Mouse (Mus musculus) heart, adult 8-10 months (tissue): ENCODE measurements around the gene Sdc1. TPM values are rescaled to one million over a fixed set of nuclear protein-coding genes. Genes with fewer than 3 reads are reported as not detected.

Experiments
- DNase-seq: peaks from one replicate; pipeline ENCODE4 v3.0.0; 2022; ENCODE audit warnings: low spot score
- total RNA-seq, 4 experiments: library from RNA; stranded (reverse); gene quantifications; 2 replicates each; pipeline ENCODE4 v1.2.4; 2022

The Sdc1 gene
- total RNA-seq, 4 experiments from 2014 or later, result 5.8 to 8.6 (median 7.3) TPM

- peak; percentile 59 for DNase-seq
These were observed 10.7 kb downstream of the Sdc1 start for GRCm38 (mm10) chr12:8781681-8782378.

- DNase-seq, result no peak
These were observed 11.4 kb downstream of the Sdc1 start for GRCm38 (mm10) chr12:8782565-8782964.

GRCm38 (mm10) chr12:8784189-8784588 is 13.1 kb downstream of the Sdc1 start:
- no peak for DNase-seq

GRCm38 (mm10) chr12:8786476-8786875 is 15.4 kb downstream of the Sdc1 start:
- no peak for DNase-seq

- DNase-seq, result peak; percentile 31
These were observed 16.0 kb downstream of the Sdc1 start for GRCm38 (mm10) chr12:8786984-8787730.

GRCm38 (mm10) chr12:8788469-8788868 is 17.3 kb downstream of the Sdc1 start:
- no peak for DNase-seq

- no peak for DNase-seq
These were observed 19.5 kb downstream of the Sdc1 start for GRCm38 (mm10) chr12:8790615-8791014.

GRCm38 (mm10) chr12:8793410-8794051 is 22.4 kb downstream of the Sdc1 start:
- no peak for DNase-seq

- no peak for DNase-seq
These were observed 26.8 kb downstream of the Sdc1 start for GRCm38 (mm10) chr12:8797936-8798335.

GRCm38 (mm10) chr12:8798486-8799020 is 27.4 kb downstream of the Sdc1 start:
- no peak for DNase-seq

- DNase-seq, result no peak
These were observed 32.4 kb downstream of the Sdc1 start for GRCm38 (mm10) chr12:8803421-8804076.

- DNase-seq, result no peak
These were observed 32.9 kb downstream of the Sdc1 start for GRCm38 (mm10) chr12:8804077-8804456.

- no peak for DNase-seq
These were observed 34.0 kb downstream of the Sdc1 start for GRCm38 (mm10) chr12:8804934-8805722.

GRCm38 (mm10) chr12:8809086-8809485 is 38.0 kb downstream of the Sdc1 start:
- DNase-seq, result no peak

- DNase-seq, result no peak
These were observed 38.5 kb downstream of the Sdc1 start for GRCm38 (mm10) chr12:8809626-8810025.

GRCm38 (mm10) chr12:8810966-8811365 is 39.8 kb downstream of the Sdc1 start:
- DNase-seq, result no peak

GRCm38 (mm10) chr12:8811441-8811871 is 40.3 kb downstream of the Sdc1 start:
- DNase-seq, result peak; percentile 16

GRCm38 (mm10) chr12:8811894-8812560 is 40.9 kb downstream of the Sdc1 start:
- DNase-seq, result no peak

- peak; percentile 45 for DNase-seq
These were observed 46.5 kb downstream of the Sdc1 start for GRCm38 (mm10) chr12:8817467-8818232.

- no peak for DNase-seq
These were observed 47.1 kb downstream of the Sdc1 start for GRCm38 (mm10) chr12:8818233-8818672.
